Mouse (Mus musculus): ENCODE data around the gene Insig1.

DNA sequence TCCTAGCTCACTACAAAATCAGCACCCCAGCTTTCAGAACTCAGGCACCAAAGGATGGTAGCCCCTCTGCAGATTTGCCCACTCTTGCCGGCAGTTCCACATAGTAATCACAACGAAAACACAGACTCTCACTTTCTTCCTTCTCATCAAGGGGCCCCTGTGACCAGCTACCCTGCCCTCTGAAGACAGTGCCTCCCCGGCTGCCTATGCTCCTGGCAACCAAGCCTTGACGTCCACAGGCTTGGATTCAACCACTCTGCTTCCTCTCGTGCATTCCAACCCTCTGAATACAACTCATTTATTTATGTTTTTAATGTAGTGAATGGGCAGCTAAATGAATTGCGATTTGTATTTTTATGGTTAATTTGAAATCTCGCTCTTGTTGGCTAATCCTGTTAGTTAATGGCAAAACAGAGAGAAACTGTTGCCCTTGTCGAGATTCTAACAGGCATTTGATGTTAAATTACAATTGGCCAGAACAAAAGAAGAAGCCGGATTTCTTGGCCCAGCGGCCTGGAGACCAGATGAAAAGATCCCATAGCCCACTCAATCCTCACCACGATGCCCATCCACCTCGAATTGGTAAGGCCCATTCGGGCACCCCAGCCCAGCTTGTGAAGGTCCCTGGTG, 46.2 kb downstream of the Insig1 start:
- no peak for TF ChIP-seq CTCF (IDR thresholded peaks at IDR 0.05; ENCODE audit: borderline replicate concordance, insufficient read depth, low read depth, low read length)
- TF ChIP-seq POLR2A (IDR thresholded peaks at IDR 0.05; ENCODE audit: borderline replicate concordance, insufficient read depth, low read length): no peak

Measured in cerebellum, adult 2 months (tissue).